In the genomic region with DNA sequence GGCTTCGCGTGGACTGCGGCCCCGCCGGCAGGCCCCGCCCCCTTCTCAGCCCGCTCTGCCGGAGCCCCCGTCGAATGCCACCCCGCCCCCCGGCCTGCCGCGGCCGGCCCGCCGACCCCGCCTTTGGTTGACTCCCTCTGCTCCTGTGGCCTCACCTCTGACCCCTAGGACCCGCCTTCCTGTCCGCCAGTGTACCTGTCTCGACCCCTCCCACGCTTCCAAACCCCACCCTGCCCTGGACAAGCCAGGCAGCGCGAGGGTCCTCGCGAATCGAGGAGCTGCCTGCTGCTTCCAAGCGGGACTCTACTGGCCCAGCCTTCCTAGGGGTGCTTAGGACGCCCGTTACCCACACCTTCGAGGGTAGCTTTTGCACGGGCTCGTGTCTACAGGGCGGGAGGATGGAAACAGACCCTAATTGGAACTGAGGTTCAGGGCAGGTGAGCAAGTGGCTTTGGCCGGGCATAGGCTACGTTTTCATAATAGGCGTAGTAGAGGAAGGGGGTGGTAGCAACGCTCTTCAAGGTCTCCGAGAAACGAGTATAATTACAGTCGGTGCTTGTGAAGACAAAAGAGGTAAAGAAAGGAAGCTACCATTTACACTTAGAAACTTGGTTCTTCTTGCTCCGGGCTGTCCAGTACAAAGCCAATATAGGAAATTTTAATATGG, we compare ENCODE assay signal across 8 mouse cellular contexts. TPM values are rescaled to one million over a fixed set of nuclear protein-coding genes. Genes with fewer than 3 reads are reported as not detected.
DNase-seq lines count a peak whose midpoint lies in the region; ATAC-seq and TF ChIP-seq lines count a peak whose summit lies in the region.

No protein-coding gene starts in this region.

- under 1% methylated on average over 29 of the region's 42 CpGs for WGBS in heart, embryonic 16.5 days
- WGBS in embryonic facial prominence, embryonic 10.5 days = 1% methylated on average over 42 of the region's 42 CpGs
- under 1% methylated on average over 40 of the region's 42 CpGs for WGBS in intestine, postnatal 0 days

- no peaks in the 10 kb centered on the region for H3K9me3 ChIP-seq in heart, embryonic 16.5 days (replicated peaks; ENCODE audit: control insufficient read depth, low read length)
- H3K9me3 ChIP-seq in ES-Bruce4 (replicated peaks; ENCODE audit: control insufficient read depth, insufficient read depth, low read length, poor library complexity, severe bottlenecking) = no peaks in the 10 kb centered on the region
- no peaks in the 10 kb centered on the region for H3K9me3 ChIP-seq in embryonic facial prominence, embryonic 10.5 days
- no peaks in the 10 kb centered on the region for H3K9me3 ChIP-seq in intestine, postnatal 0 days (ENCODE audit: control insufficient read depth)

- no peaks in the 10 kb centered on the region for H3K79me2 ChIP-seq in myocyte (ENCODE audit: control insufficient read depth, insufficient read depth)

- H3K36me3 ChIP-seq in heart, embryonic 16.5 days (ENCODE audit: control insufficient read depth, insufficient read depth) = peaks cover 30% of the 10 kb centered on the region
- H3K36me3 ChIP-seq in ES-Bruce4 (ENCODE audit: control insufficient read depth, insufficient read depth, low read length, poor library complexity, severe bottlenecking) = peaks cover 20% of the 10 kb centered on the region
- H3K36me3 ChIP-seq in embryonic facial prominence, embryonic 10.5 days (replicated peaks) = peaks cover 40% of the 10 kb centered on the region
- peaks cover 26% of the 10 kb centered on the region for H3K36me3 ChIP-seq in intestine, postnatal 0 days (ENCODE audit: control insufficient read depth, insufficient read depth)
- peaks cover 7% of the 10 kb centered on the region for H3K36me3 ChIP-seq in myocyte (ENCODE audit: control insufficient read depth, insufficient read depth)

- H3K4me3 ChIP-seq in heart, embryonic 16.5 days (ENCODE audit: low read length) = peak overlapping the region; percentile 86
- H3K4me3 ChIP-seq in ES-Bruce4 (ENCODE audit: low read depth, low read length) (peak overlapping the region; percentile 84), myocyte (peak overlapping the region; percentile 71)
- H3K4me3 ChIP-seq in embryonic facial prominence, embryonic 10.5 days = peak overlapping the region; percentile 77
- peak overlapping the region; percentile 62 for H3K4me3 ChIP-seq in intestine, postnatal 0 days (ENCODE audit: low read depth, low read length)

- ATAC-seq in heart, embryonic 16.5 days (replicated peaks; ENCODE audit: extremely low read depth, insufficient read depth, low FRiP score) = peak; percentile 20
- peak; percentile 2 for ATAC-seq in intestine, postnatal 0 days
- ATAC-seq in activated CD4-positive, CD25-positive, alpha-beta regulatory T cell, adult 4 months = no peak

- no peak for DNase-seq in heart, adult 18-20 months
- peak; percentile 91 for DNase-seq in embryonic facial prominence, embryonic 10.5 days (ENCODE audit: low spot score)
- DNase-seq in spleen, postnatal 10 days (ENCODE audit: low spot score in 2 of 2) = no peak

- no peak for TF ChIP-seq CTCF in ES-Bruce4 (IDR thresholded peaks at IDR 0.05; ENCODE audit: low read depth, low read length)
- TF ChIP-seq CTCF in intestine, postnatal 0 days (IDR thresholded peaks at IDR 0.05; ENCODE audit: low read depth) = no peak

- peak; percentile 39; the same call in 1 of the 2 replicates for TF ChIP-seq EP300 in ES-Bruce4 (IDR thresholded peaks at IDR 0.05; ENCODE audit: insufficient read depth, low read depth, low read length)

- no peaks in the 10 kb centered on the region for H3K27me3 ChIP-seq in heart, embryonic 16.5 days (ENCODE audit: control insufficient read depth, insufficient read depth, low read length)
- H3K27me3 ChIP-seq in ES-Bruce4 (ENCODE audit: control insufficient read depth, insufficient read depth, low read length, poor library complexity, severe bottlenecking) = no peaks in the 10 kb centered on the region
- H3K27me3 ChIP-seq in embryonic facial prominence, embryonic 10.5 days (replicated peaks; ENCODE audit: low read depth, poor library complexity, severe bottlenecking) = no peaks in the 10 kb centered on the region
- H3K27me3 ChIP-seq in intestine, postnatal 0 days (replicated peaks; ENCODE audit: control insufficient read depth, insufficient read depth, low read length) = no peaks in the 10 kb centered on the region
- no peaks in the 10 kb centered on the region for H3K27me3 ChIP-seq in myocyte (ENCODE audit: control insufficient read depth, insufficient read depth, insufficient read length)

- peaks cover 16% of the 10 kb centered on the region for H3K4me1 ChIP-seq in heart, embryonic 16.5 days (ENCODE audit: control insufficient read depth, insufficient read depth, low read length)
- no peaks in the 10 kb centered on the region for H3K4me1 ChIP-seq in ES-Bruce4 (ENCODE audit: control insufficient read depth, insufficient read depth, low read length)
- peaks cover 29% of the 10 kb centered on the region for H3K4me1 ChIP-seq in embryonic facial prominence, embryonic 10.5 days
- H3K4me1 ChIP-seq in intestine, postnatal 0 days (replicated peaks; ENCODE audit: control insufficient read depth, insufficient read depth, low read length) = no peaks in the 10 kb centered on the region

- peak overlapping the region; percentile 71 for H3ac ChIP-seq in myocyte (ENCODE audit: control insufficient read depth, insufficient read length)

- H3K27ac ChIP-seq in heart, embryonic 16.5 days (ENCODE audit: low read length) = peak overlapping the region; percentile 91
- peak overlapping the region; percentile 12; the same call in 1 of the 2 replicates for H3K27ac ChIP-seq in ES-Bruce4 (ENCODE audit: insufficient read depth, low read length)
- peak overlapping the region; percentile 99 for H3K27ac ChIP-seq in embryonic facial prominence, embryonic 10.5 days (replicated peaks)
- peak overlapping the region; percentile 91 for H3K27ac ChIP-seq in intestine, postnatal 0 days (ENCODE audit: low read depth, low read length)

- H3K9ac ChIP-seq in heart, embryonic 16.5 days (ENCODE audit: low read length) = peak overlapping the region; percentile 91
- H3K9ac ChIP-seq in ES-Bruce4 (ENCODE audit: low read depth, poor library complexity, severe bottlenecking) = peak overlapping the region; percentile 58
- peak overlapping the region; percentile 73 for H3K9ac ChIP-seq in intestine, postnatal 0 days (ENCODE audit: low read depth, low read length)

- TF ChIP-seq POLR2A in ES-Bruce4 (IDR thresholded peaks at IDR 0.05; ENCODE audit: insufficient read depth, low read length) (peak; percentile 89), myocyte (IDR thresholded peaks at IDR 0.05; ENCODE audit: insufficient read length, low read depth) (no peak)

- H3K4me2 ChIP-seq in heart, embryonic 16.5 days (ENCODE audit: low read depth, low read length) = peak overlapping the region; percentile 84
- peak overlapping the region; percentile 91 for H3K4me2 ChIP-seq in intestine, postnatal 0 days (replicated peaks; ENCODE audit: low read depth)
- peak overlapping the region; percentile 81 for H3K4me2 ChIP-seq in myocyte (ENCODE audit: low read depth)

RNA-seq across cellular contexts. Expression of a gene that starts 0.7 kb away (rescaled TPM):
- polyA plus RNA-seq in heart, embryonic 16.5 days (2015; fragmentation: Nextera tagmentation; extraction: Ambion mirVana) = 10.8 and 11.8 TPM in 2 replicates
- total RNA-seq in heart, adult 18-20 months (2021) = 1 to 10 TPM; 7.2 to 7.3 TPM
- polyA plus RNA-seq in ES-Bruce4 (2011; ENCODE audit: insufficient read depth, insufficient read length, low read depth, missing spikeins) (22.0 and 22.3 TPM in 2 replicates), myocyte (2012; fragmentation: generic; extraction: Trizol) (3.1 TPM)
- 21.8 and 26.9 TPM in 2 replicates for polyA plus RNA-seq in embryonic facial prominence, embryonic 10.5 days (2016; fragmentation: Nextera tagmentation; extraction: Ambion mirVana)
- 5.5 and 6.5 TPM in 2 replicates for polyA plus RNA-seq in intestine, postnatal 0 days (2015; fragmentation: Nextera tagmentation; extraction: Ambion mirVana)
- polyA plus RNA-seq in activated CD4-positive, CD25-positive, alpha-beta regulatory T cell, adult 4 months (2017; shearing (Covaris generic)) = 1 to 10 TPM; 4.6 to 6.5 TPM

RNA-seq across cellular contexts. Expression of a gene that starts 18.4 kb away (rescaled TPM):
- 349 and 355 TPM in 2 replicates for polyA plus RNA-seq in heart, embryonic 16.5 days (2015; fragmentation: Nextera tagmentation; extraction: Ambion mirVana)
- total RNA-seq in heart, adult 18-20 months (2021) = 100 to 1,000 TPM; 146 to 159 TPM
- polyA plus RNA-seq in ES-Bruce4 (2011; ENCODE audit: insufficient read depth, insufficient read length, low read depth, missing spikeins) = 193 and 216 TPM in 2 replicates
- polyA plus RNA-seq in embryonic facial prominence, embryonic 10.5 days (2016; fragmentation: Nextera tagmentation; extraction: Ambion mirVana) = 399 and 407 TPM in 2 replicates
- 458 and 495 TPM in 2 replicates for polyA plus RNA-seq in intestine, postnatal 0 days (2015; fragmentation: Nextera tagmentation; extraction: Ambion mirVana)
- 262 TPM for polyA plus RNA-seq in myocyte (2012; fragmentation: generic; extraction: Trizol)
- polyA plus RNA-seq in activated CD4-positive, CD25-positive, alpha-beta regulatory T cell, adult 4 months (2017; shearing (Covaris generic)) = 100 to 1,000 TPM; 277 to 289 TPM

RNA-seq across cellular contexts. Expression of a gene that starts 21.4 kb away (rescaled TPM):
- polyA plus RNA-seq in heart, embryonic 16.5 days (2015; fragmentation: Nextera tagmentation; extraction: Ambion mirVana) = 58.8 and 61.7 TPM in 2 replicates
- total RNA-seq in heart, adult 18-20 months (2021) = 10 to 100 TPM; 34.4 to 38.6 TPM
- polyA plus RNA-seq in ES-Bruce4 (2011; ENCODE audit: insufficient read depth, insufficient read length, low read depth, missing spikeins) (50.4 and 56.3 TPM in 2 replicates), myocyte (2012; fragmentation: generic; extraction: Trizol) (52.8 TPM)
- 68.7 and 71.1 TPM in 2 replicates for polyA plus RNA-seq in embryonic facial prominence, embryonic 10.5 days (2016; fragmentation: Nextera tagmentation; extraction: Ambion mirVana)
- 46.1 and 47.6 TPM in 2 replicates for polyA plus RNA-seq in intestine, postnatal 0 days (2015; fragmentation: Nextera tagmentation; extraction: Ambion mirVana)
- 10 to 100 TPM; 20.4 to 24.5 TPM for polyA plus RNA-seq in activated CD4-positive, CD25-positive, alpha-beta regulatory T cell, adult 4 months (2017; shearing (Covaris generic))

RNA-seq across cellular contexts. Expression of a gene that starts 24.0 kb away (rescaled TPM):
- 145 and 157 TPM in 2 replicates for polyA plus RNA-seq in heart, embryonic 16.5 days (2015; fragmentation: Nextera tagmentation; extraction: Ambion mirVana)
- 10 to 100 TPM; 14.2 to 16.9 TPM for total RNA-seq in heart, adult 18-20 months (2021)
- polyA plus RNA-seq in ES-Bruce4 (2011; ENCODE audit: insufficient read depth, insufficient read length, low read depth, missing spikeins) (2.5 and 3.2 TPM in 2 replicates), myocyte (2012; fragmentation: generic; extraction: Trizol) (25.8 TPM)
- polyA plus RNA-seq in embryonic facial prominence, embryonic 10.5 days (2016; fragmentation: Nextera tagmentation; extraction: Ambion mirVana) = 158 and 162 TPM in 2 replicates
- polyA plus RNA-seq in intestine, postnatal 0 days (2015; fragmentation: Nextera tagmentation; extraction: Ambion mirVana) = 63.2 and 63.7 TPM in 2 replicates
- under 1 TPM; 0.33 to 0.42 TPM for polyA plus RNA-seq in activated CD4-positive, CD25-positive, alpha-beta regulatory T cell, adult 4 months (2017; shearing (Covaris generic))

RNA-seq across cellular contexts. Expression of a gene that starts 32.0 kb away (rescaled TPM):
- 12.9 and 15.0 TPM in 2 replicates for polyA plus RNA-seq in heart, embryonic 16.5 days (2015; fragmentation: Nextera tagmentation; extraction: Ambion mirVana)
- total RNA-seq in heart, adult 18-20 months (2021) = 10 to 100 TPM; 27.1 to 28.5 TPM
- 12.9 and 14.0 TPM in 2 replicates for polyA plus RNA-seq in ES-Bruce4 (2011; ENCODE audit: insufficient read depth, insufficient read length, low read depth, missing spikeins)
- 8.1 and 9.9 TPM in 2 replicates for polyA plus RNA-seq in embryonic facial prominence, embryonic 10.5 days (2016; fragmentation: Nextera tagmentation; extraction: Ambion mirVana)
- 89.6 and 97.9 TPM in 2 replicates for polyA plus RNA-seq in intestine, postnatal 0 days (2015; fragmentation: Nextera tagmentation; extraction: Ambion mirVana)
- 16.6 TPM for polyA plus RNA-seq in myocyte (2012; fragmentation: generic; extraction: Trizol)
- 10 to 100 TPM; 11.9 to 20.6 TPM for polyA plus RNA-seq in activated CD4-positive, CD25-positive, alpha-beta regulatory T cell, adult 4 months (2017; shearing (Covaris generic))

Comparison
In these comparisons a context has a peak if more than half of its experiments do, and no peak if none do; other contexts are left out.
1. H3K27ac ChIP-seq: peak in every context shown above with its lines; median percentile 99 in embryonic facial prominence, embryonic 10.5 days; 91 in heart, embryonic 16.5 days; 91 in intestine, postnatal 0 days; 12 in ES-Bruce4.